Mouse (Mus musculus): ENCODE results near the gene 7530416G11Rik. TPM values are rescaled to one million over a fixed set of nuclear protein-coding genes. Genes with fewer than 3 reads are reported as not detected.

Gene 7530416G11Rik
- polyA plus RNA-seq, 1 experiment from 2014 or later = not detected

DNA sequence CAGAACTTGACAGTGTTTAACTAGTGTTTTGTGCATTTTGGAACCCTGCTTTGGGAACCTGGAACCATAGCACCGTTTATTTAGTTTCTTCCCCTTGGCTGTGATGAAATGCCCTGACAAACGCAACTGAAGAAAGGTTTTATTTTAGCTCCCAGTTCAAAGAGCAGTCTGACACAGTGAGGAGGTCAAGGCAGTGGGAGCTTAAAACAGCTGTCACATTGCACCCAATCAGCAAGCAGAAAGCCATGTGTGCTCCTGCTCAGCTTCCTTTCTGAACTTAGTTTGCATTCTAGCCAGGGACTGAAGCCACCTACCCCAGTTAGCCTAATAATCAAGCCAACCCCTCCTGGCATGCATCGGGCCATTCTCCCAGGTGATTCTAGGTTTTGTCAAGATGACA is 56.4 kb downstream of the 7530416G11Rik start:
- WGBS = 86% methylated on average over 3 of the region's 3 CpGs
- H3K27me3 ChIP-seq = no peaks in the 10 kb centered on the region

More for the DNA sequence above, 56.4 kb downstream of the 7530416G11Rik start:
- H3K36me3 ChIP-seq = peaks cover 19% of the 10 kb centered on the region; the same call in 1 of the 2 replicates
- no peak overlapping the region for H3K27ac ChIP-seq
- no peak overlapping the region for H3K4me2 ChIP-seq (replicated peaks)
- ATAC-seq (ENCODE audit: low FRiP score) = no peak
- no peaks in the 10 kb centered on the region for H3K4me1 ChIP-seq
- no peak overlapping the region for H3K9ac ChIP-seq
- no peak overlapping the region for H3K4me3 ChIP-seq
- no peaks in the 10 kb centered on the region for H3K9me3 ChIP-seq (replicated peaks)

Other genes starting within 250 kb of the 7530416G11Rik start
- gene Atxn10, start 167.0 kb downstream of the 7530416G11Rik start, polyA plus RNA-seq (2016; fragmentation: Nextera tagmentation; extraction: Ambion mirVana) = 402 and 422 TPM in 2 replicates
- 78.3 and 79.5 TPM in 2 replicates for gene Wnt7b, start 79.2 kb upstream of the 7530416G11Rik start, polyA plus RNA-seq (2016; fragmentation: Nextera tagmentation; extraction: Ambion mirVana)
- 1.0 and 1.1 TPM in 2 replicates for gene Ppara, start 231.8 kb upstream of the 7530416G11Rik start, polyA plus RNA-seq (2016; fragmentation: Nextera tagmentation; extraction: Ambion mirVana)

Data from hindbrain, embryonic 12.5 days (tissue).